Mouse (Mus musculus) thymus, adult 2 months (tissue): ENCODE data around the gene Secisbp2.

Experiments
- CTCF ChIP-seq: fragments of 200-500 bp; IDR thresholded peaks from 2 replicates; pipeline ENCODE4 v1.5.1; 2012; ENCODE audit warnings: mild to moderate bottlenecking, control low read depth, low read length, moderate library complexity, borderline replicate concordance; ENCODE audit not compliant: control insufficient read depth, poor library complexity, insufficient read depth; ENCODE audit errors: extremely low read depth
- POLR2A ChIP-seq: fragments of 200-500 bp; IDR thresholded peaks from 2 replicates; pipeline ENCODE4 v1.6.1; 2012; ENCODE audit warnings: mild to moderate bottlenecking, low read length, control low read depth, moderate library complexity; ENCODE audit not compliant: control insufficient read depth, poor library complexity, insufficient read depth; ENCODE audit errors: extremely low read depth

- TF ChIP-seq CTCF (no peak), POLR2A (no peak)
Measured at GRCm38 (mm10) chr13:51628273-51628848, 23.1 kb upstream of the Secisbp2 start.
